Mouse (Mus musculus) forebrain, embryonic 14.5 days (tissue): ENCODE data around the gene Ifi211. TPM values are rescaled to one million over a fixed set of nuclear protein-coding genes. Genes with fewer than 3 reads are reported as not detected.
A peak's percentile ranks its signal among the peaks of the same experiment; 100 is the strongest.
"Not testable (repeated sequence)": the region's sequence is repeated elsewhere in the genome, so short reads cannot be mapped to it uniquely, and the experiment has no call there.

ENCODE experiments used
- ATAC-seq: fragments of 200-750 bp; cut with Nextera tagmentation; 2 replicates; pipeline ENCODE4 v1.8.0; 2017; ENCODE audit warnings: mild to moderate bottlenecking, moderate library complexity
- DNase-seq: peaks from one replicate; pipeline ENCODE4 v3.0.0-alpha.2; 2015; ENCODE audit warnings: low spot score
- H3K27ac ChIP-seq: fragments of 300-500 bp; sonication (generic); 2 replicates; pipeline ENCODE4 v1.5.1; 2014; ENCODE audit warnings: low read depth, mild to moderate bottlenecking, control low read depth, low read length, moderate library complexity
- H3K27me3 ChIP-seq: fragments of 300-500 bp; sonication (generic); replicated peaks from 2 replicates; pipeline ENCODE4 v1.6.1; 2014; ENCODE audit warnings: low read length, control low read depth, mixed read lengths; ENCODE audit not compliant: control insufficient read depth, insufficient read depth
- H3K36me3 ChIP-seq: fragments of 300-500 bp; sonication (generic); 2 replicates; pipeline ENCODE4 v1.6.1; 2014; ENCODE audit warnings: low read length, control low read depth; ENCODE audit not compliant: control insufficient read depth, insufficient read depth
- H3K4me1 ChIP-seq: fragments of 300-500 bp; sonication (generic); 2 replicates; pipeline ENCODE4 v1.6.1; 2014; ENCODE audit warnings: antibody characterized with exemption, low read length, control low read depth; ENCODE audit not compliant: control insufficient read depth, insufficient read depth
- H3K4me2 ChIP-seq: fragments of 300-500 bp; sonication (generic); 2 replicates; pipeline ENCODE4 v1.6.1; 2014; ENCODE audit warnings: mild to moderate bottlenecking, control low read depth, low read length
- H3K4me3 ChIP-seq: fragments of 300-500 bp; sonication (generic); 2 replicates; pipeline ENCODE4 v1.5.1; 2014; ENCODE audit warnings: low read depth, low read length, control low read depth
- H3K9ac ChIP-seq: fragments of 300-500 bp; sonication (generic); 2 replicates; pipeline ENCODE4 v1.6.1; 2014; ENCODE audit warnings: mild to moderate bottlenecking, low read length, control low read depth, moderate library complexity
- H3K9me3 ChIP-seq: fragments of 300-500 bp; sonication (generic); replicated peaks from 2 replicates; pipeline ENCODE4 v1.6.1; 2016; ENCODE audit warnings: low read length, control low read depth, mixed read lengths; ENCODE audit not compliant: control insufficient read depth
- WGBS: fragments of 180-500 bp; shearing (Covaris S2); extraction: QIAGEN DNeasy Blood & Tissue Kit; methylation state at CpG from one replicate; pipeline ENCODE4 v1.1.7; 2014; 5-methylcytosine and 5-hydroxymethylcytosine counted together
- polyA plus RNA-seq: library from polyadenylated mRNA; unstranded; fragments of >200 nt; fragmentation: Nextera tagmentation; extraction: Ambion mirVana; gene quantifications from 2 replicates; pipeline ENCODE4 v1.2.1, GENCODE M21; 2014

Ifi211 gene
- polyA plus RNA-seq, result 0.25 and 0.52 TPM in 2 replicates

- H3K9ac ChIP-seq, H3K9me3 ChIP-seq, H3K36me3 ChIP-seq, H3K4me3 ChIP-seq, H3K27me3 ChIP-seq, DNase-seq, H3K27ac ChIP-seq, ATAC-seq, H3K4me1 ChIP-seq, H3K4me2 ChIP-seq: not testable (repeated sequence)
- WGBS, result 89% methylated on average over 6 of the region's 6 CpGs
Observed at GRCm38 (mm10) chr1:173912548-173913255, at the start of gene Ifi211. Ifi211 (minus strand) TSS chr1:173913046.

- not testable (repeated sequence) for H3K9ac ChIP-seq, H3K9me3 ChIP-seq, H3K4me3 ChIP-seq, H3K27ac ChIP-seq, H3K4me1 ChIP-seq, H3K27me3 ChIP-seq, H3K36me3 ChIP-seq, ATAC-seq, DNase-seq, H3K4me2 ChIP-seq
- WGBS, result 85% methylated on average over 1 of the region's 1 CpGs
Observed at GRCm38 (mm10) chr1:173961491-173961890, 48.6 kb upstream of the Ifi211 start.

- H3K9ac ChIP-seq, DNase-seq, H3K4me2 ChIP-seq, H3K27ac ChIP-seq, H3K27me3 ChIP-seq, ATAC-seq, H3K4me3 ChIP-seq, H3K4me1 ChIP-seq, H3K36me3 ChIP-seq, H3K9me3 ChIP-seq: not testable (repeated sequence)
- 58% methylated on average over 3 of the region's 3 CpGs for WGBS
Observed at GRCm38 (mm10) chr1:173959998-173960397, 47.2 kb upstream of the Ifi211 start.

- ATAC-seq, result not testable (repeated sequence)
Observed at GRCm38 (mm10) chr1:173955839-173956527, 43.1 kb upstream of the Ifi211 start.

GRCm38 (mm10) chr1:173955071-173955796 lies 42.4 kb upstream of the Ifi211 start:
- no peaks in the 10 kb centered on the region for H3K27me3 ChIP-seq
- H3K36me3 ChIP-seq, result no peaks in the 10 kb centered on the region
- no peak overlapping the region for H3K27ac ChIP-seq
- DNase-seq (no peak), ATAC-seq (no peak)
- no peak overlapping the region for H3K9ac ChIP-seq
- 87% methylated on average over 2 of the region's 2 CpGs for WGBS
- no peak overlapping the region for H3K4me2 ChIP-seq
- H3K4me3 ChIP-seq, result no peak overlapping the region
- no peaks in the 10 kb centered on the region for H3K9me3 ChIP-seq
- H3K4me1 ChIP-seq, result no peaks in the 10 kb centered on the region

More at GRCm38 (mm10) chr1:173955839-173956527, 43.1 kb upstream of the Ifi211 start:
- 82% methylated on average over 3 of the region's 3 CpGs for WGBS
- not testable (repeated sequence) for H3K4me2 ChIP-seq, H3K4me1 ChIP-seq, H3K36me3 ChIP-seq, H3K9ac ChIP-seq, H3K27me3 ChIP-seq, H3K27ac ChIP-seq, H3K9me3 ChIP-seq, H3K4me3 ChIP-seq, DNase-seq

GRCm38 (mm10) chr1:173953563-173953962 lies 40.7 kb upstream of the Ifi211 start:
- H3K9me3 ChIP-seq, result no peaks in the 10 kb centered on the region
- no peak overlapping the region for H3K9ac ChIP-seq
- no peaks in the 10 kb centered on the region for H3K4me1 ChIP-seq
- H3K4me3 ChIP-seq, result no peak overlapping the region
- H3K27ac ChIP-seq, result no peak overlapping the region
- no peaks in the 10 kb centered on the region for H3K27me3 ChIP-seq
- 90% methylated on average over 1 of the region's 1 CpGs for WGBS
- no peak overlapping the region for H3K4me2 ChIP-seq
- DNase-seq (no peak), ATAC-seq (no peak)
- H3K36me3 ChIP-seq, result no peaks in the 10 kb centered on the region

GRCm38 (mm10) chr1:173949044-173949443 lies 36.2 kb upstream of the Ifi211 start:
- H3K4me2 ChIP-seq, H3K27ac ChIP-seq, H3K36me3 ChIP-seq, H3K4me3 ChIP-seq, H3K9ac ChIP-seq, DNase-seq, H3K4me1 ChIP-seq, H3K27me3 ChIP-seq, ATAC-seq, H3K9me3 ChIP-seq: not testable (repeated sequence)
- WGBS, result 87% methylated on average over 2 of the region's 2 CpGs

- not testable (repeated sequence) for H3K27ac ChIP-seq, H3K9ac ChIP-seq, H3K36me3 ChIP-seq, H3K4me3 ChIP-seq, H3K9me3 ChIP-seq, ATAC-seq, H3K27me3 ChIP-seq, H3K4me1 ChIP-seq, H3K4me2 ChIP-seq
- peak; percentile 1 for DNase-seq
Observed at GRCm38 (mm10) chr1:173942780-173943066, 29.9 kb upstream of the Ifi211 start.
